Mouse (Mus musculus) intestine, embryonic 14.5 days (tissue): Measurements from ENCODE around the gene Krtap9-1. TPM values are rescaled to one million over a fixed set of nuclear protein-coding genes. Genes with fewer than 3 reads are reported as not detected.
"Not testable (repeated sequence)": the region's sequence is repeated elsewhere in the genome, so short reads cannot be mapped to it uniquely, and the experiment has no call there.

Source experiments
- ATAC-seq: fragments of 200-750 bp; cut with Nextera tagmentation; replicated peaks from 2 replicates; pipeline ENCODE4 v1.8.0; 2017; ENCODE audit warnings: low read depth, moderate number of reproducible peaks, moderate TSS enrichment, moderate library complexity; ENCODE audit not compliant: low FRiP score, low TSS enrichment
- DNase-seq: peaks from one replicate; pipeline ENCODE4 v3.0.0-alpha.2; 2018; ENCODE audit warnings: low spot score
- H3K27ac ChIP-seq: fragments of 300-500 bp; sonication (generic); 2 replicates; pipeline ENCODE4 v1.5.1; 2014; ENCODE audit warnings: low read depth, mild to moderate bottlenecking, control low read depth
- H3K27me3 ChIP-seq: fragments of 300-500 bp; sonication (generic); replicated peaks from 2 replicates; pipeline ENCODE4 v1.6.1; 2014; ENCODE audit warnings: low read length, control low read depth; ENCODE audit not compliant: control insufficient read depth, insufficient read depth
- H3K36me3 ChIP-seq: fragments of 300-500 bp; sonication (generic); 2 replicates; pipeline ENCODE4 v1.6.1; 2014; ENCODE audit warnings: low read length, control low read depth; ENCODE audit not compliant: control insufficient read depth, insufficient read depth
- H3K4me1 ChIP-seq: fragments of 300-500 bp; sonication (generic); replicated peaks from 2 replicates; pipeline ENCODE4 v1.6.1; 2014; ENCODE audit warnings: low read length, control low read depth, mixed read lengths; ENCODE audit not compliant: control insufficient read depth, insufficient read depth
- H3K4me2 ChIP-seq: fragments of 300-500 bp; sonication (generic); 2 replicates; pipeline ENCODE4 v1.6.1; 2014; ENCODE audit warnings: low read length
- H3K4me3 ChIP-seq: fragments of 300-500 bp; sonication (generic); 2 replicates; pipeline ENCODE4 v1.5.1; 2014; ENCODE audit warnings: low read depth, low read length, control low read depth, mixed read lengths
- H3K9ac ChIP-seq: fragments of 300-500 bp; sonication (generic); 2 replicates; pipeline ENCODE4 v1.6.1; 2014; ENCODE audit warnings: mild to moderate bottlenecking, low read length
- H3K9me3 ChIP-seq: fragments of 300-500 bp; sonication (generic); 2 replicates; pipeline ENCODE4 v1.6.1; 2016; ENCODE audit warnings: low read length, control low read depth; ENCODE audit not compliant: control insufficient read depth
- WGBS: fragments of 180-500 bp; shearing (Covaris S2); extraction: QIAGEN DNeasy Blood & Tissue Kit; methylation state at CpG from one replicate; pipeline ENCODE4 v1.1.7; 2014; 5-methylcytosine and 5-hydroxymethylcytosine counted together
- polyA plus RNA-seq: library from polyadenylated mRNA; unstranded; fragments of >200 nt; fragmentation: Nextera tagmentation; extraction: Ambion mirVana; gene quantifications from 2 replicates; pipeline ENCODE4 v1.2.1, GENCODE M21; 2014

The Krtap9-1 gene
- polyA plus RNA-seq, 1 experiment from 2014 or later, result not detected

- H3K9me3 ChIP-seq, H3K9ac ChIP-seq, H3K4me3 ChIP-seq, H3K4me2 ChIP-seq, H3K36me3 ChIP-seq, H3K27ac ChIP-seq, ATAC-seq, H3K4me1 ChIP-seq, DNase-seq, H3K27me3 ChIP-seq: not testable (repeated sequence)
- 55% methylated on average over 1 of the region's 1 CpGs for whole genome bisulfite sequencing
Observed at GRCm38 (mm10) chr11:99878887-99879286, 5.7 kb downstream of the Krtap9-1 start, which contains the start of gene Gm11567. Gene Gm11567, plus strand, starts transcription at chr11:99879187.

GRCm38 (mm10) chr11:99907620-99908019 lies 34.4 kb downstream of the Krtap9-1 start, which contains the start of gene Krtap31-1:
Gene Krtap31-1, plus strand, starts transcription at chr11:99907920.
- H3K27ac ChIP-seq, result no peak within 1 kb of the TSS
- ATAC-seq (no peak), DNase-seq (no peak)
- 73% methylated on average over 2 of the region's 2 CpGs for WGBS
- H3K9ac ChIP-seq, result no peak within 1 kb of the TSS
- no peaks in the 10 kb centered on the region for H3K4me1 ChIP-seq
- H3K27me3 ChIP-seq, result no peaks in the 10 kb centered on the region
- H3K36me3 ChIP-seq, result no peaks in the 10 kb centered on the region
- no peak within 1 kb of the TSS for H3K4me2 ChIP-seq
- no peaks in the 10 kb centered on the region for H3K9me3 ChIP-seq
- H3K4me3 ChIP-seq, result no peak within 1 kb of the TSS

GRCm38 (mm10) chr11:99914451-99914850 lies 41.3 kb downstream of the Krtap9-1 start, which contains the start of gene Gm11565:
Gene Gm11565, plus strand, starts transcription at chr11:99914751.
- H3K9me3 ChIP-seq, result no peaks in the 10 kb centered on the region
- no peak within 1 kb of the TSS for H3K27ac ChIP-seq
- no peaks in the 10 kb centered on the region for H3K36me3 ChIP-seq
- DNase-seq (no peak), ATAC-seq (no peak)
- H3K27me3 ChIP-seq, result no peaks in the 10 kb centered on the region
- H3K4me3 ChIP-seq, result no peak within 1 kb of the TSS
- no peaks in the 10 kb centered on the region for H3K4me1 ChIP-seq
- no peak within 1 kb of the TSS for H3K4me2 ChIP-seq
- WGBS, result 86% methylated on average over 3 of the region's 3 CpGs
- H3K9ac ChIP-seq, result no peak within 1 kb of the TSS

Other genes starting within 250 kb of the Krtap9-1 start
- not detected in 2 replicates for gene Krtap4-1, start 245.2 kb upstream of the Krtap9-1 start, polyA plus RNA-seq
- gene Krtap4-2, start 238.3 kb upstream of the Krtap9-1 start, polyA plus RNA-seq, result not detected in 2 replicates
- not detected in 2 replicates for gene Krtap4-7, start 229.3 kb upstream of the Krtap9-1 start, polyA plus RNA-seq
- gene Gm11555, start 223.2 kb upstream of the Krtap9-1 start, polyA plus RNA-seq, result not detected in 2 replicates
- not detected in 2 replicates for gene Gm11563, start 214.4 kb upstream of the Krtap9-1 start, polyA plus RNA-seq
- gene Krtap4-6, start 207.4 kb upstream of the Krtap9-1 start, polyA plus RNA-seq, result not detected in 2 replicates
- not detected in 2 replicates for gene Gm14190, start 182.6 kb upstream of the Krtap9-1 start, polyA plus RNA-seq
- not detected in 2 replicates for gene Gm14180, start 139.1 kb upstream of the Krtap9-1 start, polyA plus RNA-seq
- not detected in 2 replicates for gene Gm11595, start 100.5 kb upstream of the Krtap9-1 start, polyA plus RNA-seq
- not detected in 2 replicates for gene Krtap4-8, start 92.7 kb upstream of the Krtap9-1 start, polyA plus RNA-seq
- gene Krtap4-9, start 88.2 kb upstream of the Krtap9-1 start, polyA plus RNA-seq, result not detected in 2 replicates
- not detected in 2 replicates for gene Gm11596, start 79.9 kb upstream of the Krtap9-1 start, polyA plus RNA-seq
- gene Gm11569, start 74.5 kb upstream of the Krtap9-1 start, polyA plus RNA-seq, result not detected in 2 replicates
- gene Gm11554, start 68.9 kb upstream of the Krtap9-1 start, polyA plus RNA-seq, result not detected in 2 replicates
- gene Krtap4-13, start 63.5 kb upstream of the Krtap9-1 start, polyA plus RNA-seq, result not detected in 2 replicates
- not detected in 2 replicates for gene Gm11564, start 57.7 kb upstream of the Krtap9-1 start, polyA plus RNA-seq
- not detected in 2 replicates for gene 2300003K06Rik, start 35.3 kb upstream of the Krtap9-1 start, polyA plus RNA-seq
- gene Krtap4-16, start 21.8 kb upstream of the Krtap9-1 start, polyA plus RNA-seq, result 0.19 TPM in 1 of 2 replicates, not detected in the other
- gene Gm11568, start 15.5 kb upstream of the Krtap9-1 start, polyA plus RNA-seq, result not detected in 2 replicates
- not detected in 2 replicates for gene Gm11559, start 8.9 kb upstream of the Krtap9-1 start, polyA plus RNA-seq
- gene Gm11567, start 5.8 kb downstream of the Krtap9-1 start, polyA plus RNA-seq, result not detected in 2 replicates
- gene Krtap31-1, start 34.5 kb downstream of the Krtap9-1 start, polyA plus RNA-seq, result not detected in 2 replicates
- gene Gm11565, start 41.4 kb downstream of the Krtap9-1 start, polyA plus RNA-seq, result not detected in 2 replicates
- not detected in 2 replicates for gene Krtap31-2, start 62.9 kb downstream of the Krtap9-1 start, polyA plus RNA-seq
- gene Krtap9-5, start 75.1 kb downstream of the Krtap9-1 start, polyA plus RNA-seq, result not detected in 2 replicates
- not detected in 2 replicates for gene Krtap29-1, start 105.7 kb downstream of the Krtap9-1 start, polyA plus RNA-seq
- not detected in 2 replicates for gene Krtap16-1, start 113.2 kb downstream of the Krtap9-1 start, polyA plus RNA-seq
- gene Krtap17-1, start 120.6 kb downstream of the Krtap9-1 start, polyA plus RNA-seq, result not detected in 2 replicates
- not detected in 2 replicates for gene Krt33a, start 142.8 kb downstream of the Krtap9-1 start, polyA plus RNA-seq
- gene Krt33b, start 156.5 kb downstream of the Krtap9-1 start, polyA plus RNA-seq, result 0.11 TPM in 1 of 2 replicates, not detected in the other
- not detected in 2 replicates for gene Krt34, start 168.2 kb downstream of the Krtap9-1 start, polyA plus RNA-seq
- gene Krt31, start 177.2 kb downstream of the Krtap9-1 start, polyA plus RNA-seq, result not detected in 2 replicates
- not detected in 2 replicates for gene Krt32, start 214.8 kb downstream of the Krtap9-1 start, polyA plus RNA-seq
- gene Krt35, start 222.9 kb downstream of the Krtap9-1 start, polyA plus RNA-seq, result not detected in 2 replicates
- 0.11 and 0.13 TPM in 2 replicates for gene Krt36, start 232.2 kb downstream of the Krtap9-1 start, polyA plus RNA-seq
- 0.11 TPM in 1 of 2 replicates, not detected in the other for gene Krt13, start 248.2 kb downstream of the Krtap9-1 start, polyA plus RNA-seq